Mouse (Mus musculus) heart, adult 2 months (tissue): ENCODE measurements around the gene Igf2bp3. TPM values are rescaled to one million over a fixed set of nuclear protein-coding genes. Genes with fewer than 3 reads are reported as not detected.

Experiments used
- DNase-seq, 2 experiments: peaks; one replicate each; pipeline ENCODE4 v3.0.0; 2021
- H3K27ac ChIP-seq: fragments of 200-600 bp; 2 replicates; pipeline ENCODE4 v1.8.1; 2022
- H3K27me3 ChIP-seq: fragments of 200-500 bp; 2 replicates; pipeline ENCODE4 v1.6.1; 2012; ENCODE audit warnings: mild to moderate bottlenecking, low read length, inconsistent platforms, mixed read lengths; ENCODE audit not compliant: control insufficient read depth, insufficient read depth
- H3K36me3 ChIP-seq: fragments of 200-500 bp; 2 replicates; pipeline ENCODE4 v1.6.1; 2012; ENCODE audit warnings: low read length, inconsistent platforms; ENCODE audit not compliant: control insufficient read depth, insufficient read depth
- H3K4me1 ChIP-seq: fragments of 200-500 bp; 2 replicates; pipeline ENCODE4 v1.6.1; 2011; ENCODE audit warnings: low read length; ENCODE audit not compliant: control insufficient read depth, insufficient read depth
- H3K4me3 ChIP-seq: fragments of 200-600 bp; 2 replicates; pipeline ENCODE4 v1.8.1; 2022
- H3K79me2 ChIP-seq: fragments of 200-500 bp; replicated peaks from 2 replicates; pipeline ENCODE4 v1.6.1; 2012; ENCODE audit warnings: mild to moderate bottlenecking, inconsistent platforms, low read length, moderate library complexity, mixed read lengths; ENCODE audit not compliant: control insufficient read depth, insufficient read depth
- H3K9ac ChIP-seq: fragments of 200-500 bp; 2 replicates; pipeline ENCODE4 v1.6.1; 2012; ENCODE audit warnings: low read depth, mild to moderate bottlenecking, control low read depth, inconsistent platforms, low read length, mixed read lengths
- CTCF ChIP-seq: fragments of 200-600 bp; IDR thresholded peaks from 2 replicates; pipeline ENCODE4 v1.8.1; 2022; ENCODE audit warnings: antibody characterized with exemption, mild to moderate bottlenecking, moderate library complexity
- EP300 ChIP-seq: fragments of 200-500 bp; IDR thresholded peaks from 2 replicates; pipeline ENCODE4 v1.6.1; 2011; ENCODE audit warnings: low read depth, low read length, control low read depth; ENCODE audit not compliant: insufficient read depth
- POLR2A ChIP-seq: fragments of 200-500 bp; IDR thresholded peaks from 2 replicates; pipeline ENCODE4 v1.6.1; 2011; ENCODE audit warnings: mild to moderate bottlenecking, low read depth, low read length, control low read depth; ENCODE audit not compliant: insufficient read depth
- WGBS: fragments of 180-500 bp; shearing (Covaris S2); methylation state at CpG from one replicate; pipeline ENCODE4 v1.1.7; 2018; 5-methylcytosine and 5-hydroxymethylcytosine counted together
- intact Hi-C: fragments of 180-260 bp; cut with DNase I; formaldehyde crosslinking; loops from one replicate; pipeline ENCODE4 v1.15.1; 2025
- polyA plus RNA-seq: library from polyadenylated mRNA; depleted of rRNA; stranded (reverse); fragments of >200 nt; gene quantifications from 2 replicates; pipeline ENCODE4 v1.2.3, GENCODE M21; 2012
- total RNA-seq, 2 experiments: library from RNA; stranded (reverse); gene quantifications; 2 replicates each; pipeline ENCODE4 v1.2.3; 2021

Gene Igf2bp3
- total and polyA plus RNA-seq, 3 experiments: not detected

DNA sequence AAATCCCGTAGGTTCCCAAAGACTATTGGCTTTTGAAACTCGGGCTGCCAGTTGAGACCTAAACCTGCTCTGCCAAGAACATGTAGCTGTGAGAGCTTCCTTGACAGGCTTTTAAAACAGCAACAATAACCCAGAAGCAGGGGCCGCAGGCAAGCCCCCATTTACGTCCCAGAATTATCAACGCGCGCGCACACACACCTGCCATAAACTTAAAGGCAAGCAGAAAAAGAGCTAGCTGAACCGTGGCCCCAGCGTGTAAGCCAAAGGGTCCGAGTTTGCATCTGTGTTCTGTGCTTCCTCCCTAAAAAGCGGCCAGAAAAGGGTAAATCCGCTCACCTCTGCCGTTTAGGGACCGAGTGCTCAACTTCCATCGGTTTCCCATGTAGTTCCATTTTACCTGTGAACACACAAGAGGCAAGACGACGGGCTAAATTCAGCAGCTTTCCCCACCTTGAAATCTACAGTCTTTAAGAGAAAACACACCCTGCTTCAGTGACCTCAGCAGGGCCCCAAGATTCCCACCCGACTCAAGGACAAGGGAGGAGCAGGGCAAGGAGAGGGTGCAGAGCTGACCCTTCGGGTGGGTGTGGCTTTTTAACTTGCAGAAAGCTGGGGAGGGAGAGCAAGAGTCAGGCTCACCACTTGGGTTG lies 1.7 kb downstream of the Igf2bp3 start:
- Histone ChIP-seq H3K27me3 (peaks cover 31% of the 10 kb centered on the region), H3K79me2 (no peaks in the 10 kb centered on the region), H3K27ac (no peak overlapping the region), H3K36me3 (no peaks in the 10 kb centered on the region), H3K9ac (no peak overlapping the region), H3K4me3 (no peak overlapping the region), H3K4me1 (peaks cover 1% of the 10 kb centered on the region)
- WGBS: 44% methylated on average over 20 of the region's 20 CpGs
- TF ChIP-seq EP300: no peak
- TF ChIP-seq CTCF: no peak
- TF ChIP-seq POLR2A: no peak
- intact Hi-C loops: no loop called here
- no peak for DNase-seq

GRCm38 (mm10) chr6:49212141-49212540 lies 2.6 kb downstream of the Igf2bp3 start:
- intact Hi-C loops: no loop called here
- no peak overlapping the region for H3K27ac ChIP-seq
- WGBS: 58% methylated on average over 3 of the region's 4 CpGs

GRCm38 (mm10) chr6:49211596-49211995 lies 3.2 kb downstream of the Igf2bp3 start:
- Histone ChIP-seq H3K9ac (no peak overlapping the region), H3K4me3 (no peak overlapping the region)

More at GRCm38 (mm10) chr6:49212141-49212540, 2.6 kb downstream of the Igf2bp3 start:
- Histone ChIP-seq H3K36me3 (no peaks in the 10 kb centered on the region), H3K4me1 (peaks cover 1% of the 10 kb centered on the region), H3K9ac (no peak overlapping the region), H3K79me2 (no peaks in the 10 kb centered on the region), H3K4me3 (no peak overlapping the region), H3K27me3 (peaks cover 24% of the 10 kb centered on the region)
- TF ChIP-seq EP300 (no peak), CTCF (no peak), POLR2A (no peak)
- no peak for DNase-seq

GRCm38 (mm10) chr6:49209881-49210854 lies 4.6 kb downstream of the Igf2bp3 start:
- 31% methylated on average over 14 of the region's 14 CpGs for WGBS
- peak in 1 of 2 experiments; percentile 3 for DNase-seq
- H3K9ac ChIP-seq: no peak overlapping the region
- H3K4me3 ChIP-seq: no peak overlapping the region
- peaks cover 19% of the 10 kb centered on the region for H3K27me3 ChIP-seq
- TF ChIP-seq EP300 (no peak), POLR2A (no peak), CTCF (no peak)
- peaks cover 1% of the 10 kb centered on the region for H3K4me1 ChIP-seq
- H3K79me2 ChIP-seq: no peaks in the 10 kb centered on the region
- H3K27ac ChIP-seq: no peak overlapping the region
- intact Hi-C loops: no loop called here
- H3K36me3 ChIP-seq: no peaks in the 10 kb centered on the region

More at GRCm38 (mm10) chr6:49211596-49211995, 3.2 kb downstream of the Igf2bp3 start:
- no peak for DNase-seq
- Histone ChIP-seq H3K79me2 (no peaks in the 10 kb centered on the region), H3K27ac (no peak overlapping the region), H3K4me1 (peaks cover 1% of the 10 kb centered on the region), H3K27me3 (peaks cover 24% of the 10 kb centered on the region), H3K36me3 (no peaks in the 10 kb centered on the region)
- intact Hi-C loops: no loop called here
- whole genome bisulfite sequencing: 81% methylated on average over 5 of the region's 5 CpGs
- TF ChIP-seq EP300 (no peak), POLR2A (no peak), CTCF (no peak)

DNA sequence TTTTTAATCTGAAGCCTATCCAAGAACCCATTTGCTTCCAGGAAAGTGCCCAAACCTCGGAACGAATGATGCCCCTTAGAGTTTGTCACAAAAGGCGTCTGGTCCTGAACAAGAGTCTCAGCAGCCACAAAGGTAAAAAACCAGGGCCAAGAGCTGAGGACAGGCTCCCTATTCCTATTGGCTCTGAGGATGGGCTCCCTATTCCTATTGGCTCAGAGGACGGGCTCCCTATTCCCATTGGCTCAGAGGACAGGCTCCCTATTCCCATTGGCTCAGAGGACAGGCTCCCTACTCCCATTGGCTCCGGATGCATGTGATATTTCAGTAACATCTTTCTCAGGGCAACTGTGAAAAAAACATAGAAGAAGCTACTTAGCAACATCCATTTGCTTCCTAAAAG lies 5.8 kb downstream of the Igf2bp3 start:
- Histone ChIP-seq H3K4me3 (no peak overlapping the region; the same call in 1 of the 2 replicates), H3K27ac (no peak overlapping the region), H3K9ac (no peak overlapping the region), H3K27me3 (peaks cover 9% of the 10 kb centered on the region), H3K79me2 (no peaks in the 10 kb centered on the region), H3K36me3 (no peaks in the 10 kb centered on the region), H3K4me1 (no peaks in the 10 kb centered on the region; the same call in 1 of the 2 replicates)
- no peak for TF ChIP-seq POLR2A
- no peak for TF ChIP-seq EP300
- TF ChIP-seq CTCF: no peak
- WGBS: 47% methylated on average over 5 of the region's 5 CpGs
- DNase-seq: peak in 1 of 2 experiments; percentile 15
- intact Hi-C loops: loop anchor here (1.0 kb wide), 1 partner anchor 152 kb away; no protein-coding TSS in a partner anchor
